Mouse (Mus musculus): ENCODE results near the gene Thrb. TPM values are rescaled to one million over a fixed set of nuclear protein-coding genes. Genes with fewer than 3 reads are reported as not detected.

Gene Thrb
- polyA plus RNA-seq, 1 experiment from 2014 or later, result 4.7 TPM

DNA sequence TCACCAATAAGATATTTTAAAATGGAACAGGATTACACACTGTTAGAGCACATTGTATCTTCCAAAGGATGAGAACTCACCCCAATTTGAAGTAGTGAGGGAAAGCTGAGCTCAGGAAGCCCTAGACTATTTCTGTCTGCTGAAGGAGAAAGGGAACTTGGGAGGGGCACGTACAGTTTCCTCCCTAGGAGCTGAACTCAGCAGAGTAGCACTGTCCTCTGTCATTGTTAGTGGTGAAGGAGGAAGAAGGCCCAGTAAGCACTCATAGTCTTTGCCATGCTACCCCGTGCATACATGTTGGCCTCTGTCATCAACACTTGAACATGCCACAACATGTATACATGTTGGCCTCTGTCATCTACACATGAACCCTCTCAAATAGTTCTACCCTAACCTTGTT is 294.0 kb downstream of the Thrb start:
- Histone ChIP-seq H3K4me1 (ENCODE audit: control insufficient read depth, insufficient read depth, low read length) (no peaks in the 10 kb centered on the region), H3K36me3 (ENCODE audit: control insufficient read depth, insufficient read depth, low read length) (no peaks in the 10 kb centered on the region), H3K9me3 (replicated peaks; ENCODE audit: control insufficient read depth, low read length) (no peaks in the 10 kb centered on the region), H3K4me3 (replicated peaks; ENCODE audit: low read length) (no peak overlapping the region), H3K27ac (ENCODE audit: low read length) (no peak overlapping the region), H3K27me3 (ENCODE audit: control insufficient read depth, insufficient read depth, low read length) (no peaks in the 10 kb centered on the region), H3K9ac (ENCODE audit: low read length) (no peak overlapping the region), H3K4me2 (ENCODE audit: low read depth, low read length) (no peak overlapping the region)
- no peak for ATAC-seq (ENCODE audit: insufficient read depth, low FRiP score)
- 62% methylated on average over 2 of the region's 2 CpGs for WGBS

DNA sequence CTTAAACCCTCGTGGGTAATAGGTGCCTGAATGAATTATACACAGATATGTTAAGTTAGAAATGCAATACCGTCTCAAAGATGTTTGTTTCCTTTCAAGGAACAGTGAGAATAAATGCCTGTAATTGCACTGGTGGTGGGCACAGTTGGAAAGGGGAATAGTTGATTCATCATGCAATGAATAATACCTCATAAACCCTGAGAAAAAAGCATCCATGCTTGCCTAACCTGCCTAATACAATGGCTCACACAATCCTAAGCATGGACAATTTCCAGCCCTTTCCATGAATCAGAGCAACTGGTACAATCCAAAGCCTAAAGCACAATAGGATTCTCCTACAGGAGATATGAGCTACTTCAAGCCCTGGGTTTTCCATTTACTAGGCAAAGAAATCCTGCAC is 299.8 kb downstream of the Thrb start:
- Histone ChIP-seq H3K4me2 (ENCODE audit: low read depth, low read length) (no peak overlapping the region), H3K4me1 (ENCODE audit: control insufficient read depth, insufficient read depth, low read length) (no peaks in the 10 kb centered on the region), H3K27me3 (ENCODE audit: control insufficient read depth, insufficient read depth, low read length) (no peaks in the 10 kb centered on the region), H3K27ac (ENCODE audit: low read length) (no peak overlapping the region), H3K9ac (ENCODE audit: low read length) (no peak overlapping the region), H3K9me3 (replicated peaks; ENCODE audit: control insufficient read depth, low read length) (no peaks in the 10 kb centered on the region), H3K36me3 (ENCODE audit: control insufficient read depth, insufficient read depth, low read length) (no peaks in the 10 kb centered on the region), H3K4me3 (replicated peaks; ENCODE audit: low read length) (no peak overlapping the region)
- ATAC-seq (ENCODE audit: insufficient read depth, low FRiP score), result no peak
- WGBS, result 45% methylated on average over 2 of the region's 2 CpGs

DNA sequence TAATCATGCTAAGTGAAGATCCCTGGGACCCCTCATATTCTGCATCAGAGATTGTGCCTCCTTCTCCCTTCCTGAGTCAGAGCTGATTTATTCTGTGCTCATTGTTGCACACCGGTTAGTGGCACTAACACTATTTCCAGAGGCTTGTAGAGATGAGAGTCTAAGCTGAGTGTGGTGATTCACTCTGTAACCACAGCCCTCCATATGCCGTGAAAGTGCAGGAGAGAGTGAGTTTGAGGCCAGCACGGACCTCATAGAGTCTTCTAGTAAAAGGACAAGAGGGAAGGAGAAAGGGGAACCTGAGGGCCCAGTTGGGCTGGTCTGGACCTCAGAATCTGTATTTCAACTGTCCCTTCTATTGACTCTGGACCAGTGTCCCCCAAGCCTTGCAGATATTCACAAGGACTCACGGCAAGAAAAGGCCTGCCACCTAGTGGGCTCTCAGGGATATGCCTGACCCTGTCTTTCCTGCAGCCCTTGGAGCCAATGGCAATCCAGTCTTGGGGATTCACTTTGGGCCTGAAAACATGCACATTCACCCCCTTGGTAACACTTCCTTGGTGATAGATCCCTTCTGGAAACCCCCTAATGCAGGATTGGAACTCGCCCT is 307.2 kb downstream of the Thrb start:
- Histone ChIP-seq H3K9me3 (replicated peaks; ENCODE audit: control insufficient read depth, low read length) (no peaks in the 10 kb centered on the region), H3K4me2 (ENCODE audit: low read depth, low read length) (no peak overlapping the region), H3K27me3 (ENCODE audit: control insufficient read depth, insufficient read depth, low read length) (no peaks in the 10 kb centered on the region), H3K4me1 (ENCODE audit: control insufficient read depth, insufficient read depth, low read length) (no peaks in the 10 kb centered on the region), H3K36me3 (ENCODE audit: control insufficient read depth, insufficient read depth, low read length) (no peaks in the 10 kb centered on the region), H3K27ac (ENCODE audit: low read length) (no peak overlapping the region), H3K9ac (ENCODE audit: low read length) (no peak overlapping the region), H3K4me3 (replicated peaks; ENCODE audit: low read length) (no peak overlapping the region)
- WGBS, result 37% methylated on average over 5 of the region's 5 CpGs
- ATAC-seq (ENCODE audit: insufficient read depth, low FRiP score), result no peak

DNA sequence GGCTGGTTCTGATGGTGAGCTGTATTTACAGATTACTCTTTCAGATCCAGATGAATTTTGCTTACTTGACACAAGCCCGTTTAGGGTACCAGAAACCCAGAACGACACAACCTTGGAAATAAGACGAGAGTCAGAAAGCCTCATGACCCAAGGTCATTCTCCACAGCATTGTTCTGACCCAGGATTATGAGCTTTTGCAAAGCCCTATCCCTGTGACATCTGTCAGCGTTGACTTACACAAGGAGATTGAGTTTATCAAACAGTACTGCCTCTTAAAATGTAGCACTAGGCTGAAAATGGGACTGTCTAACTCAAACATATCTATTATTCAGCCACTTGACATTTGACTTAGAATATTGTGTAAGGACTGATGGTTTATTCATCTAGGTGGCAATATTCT is 312.1 kb downstream of the Thrb start:
- Histone ChIP-seq H3K9me3 (replicated peaks; ENCODE audit: control insufficient read depth, low read length) (no peaks in the 10 kb centered on the region), H3K27ac (ENCODE audit: low read length) (no peak overlapping the region), H3K36me3 (ENCODE audit: control insufficient read depth, insufficient read depth, low read length) (no peaks in the 10 kb centered on the region), H3K27me3 (ENCODE audit: control insufficient read depth, insufficient read depth, low read length) (no peaks in the 10 kb centered on the region), H3K4me3 (replicated peaks; ENCODE audit: low read length) (no peak overlapping the region), H3K9ac (ENCODE audit: low read length) (no peak overlapping the region), H3K4me1 (ENCODE audit: control insufficient read depth, insufficient read depth, low read length) (no peaks in the 10 kb centered on the region), H3K4me2 (ENCODE audit: low read depth, low read length) (no peak overlapping the region)
- 73% methylated on average over 4 of the region's 4 CpGs for WGBS
- ATAC-seq (ENCODE audit: insufficient read depth, low FRiP score), result no peak

DNA sequence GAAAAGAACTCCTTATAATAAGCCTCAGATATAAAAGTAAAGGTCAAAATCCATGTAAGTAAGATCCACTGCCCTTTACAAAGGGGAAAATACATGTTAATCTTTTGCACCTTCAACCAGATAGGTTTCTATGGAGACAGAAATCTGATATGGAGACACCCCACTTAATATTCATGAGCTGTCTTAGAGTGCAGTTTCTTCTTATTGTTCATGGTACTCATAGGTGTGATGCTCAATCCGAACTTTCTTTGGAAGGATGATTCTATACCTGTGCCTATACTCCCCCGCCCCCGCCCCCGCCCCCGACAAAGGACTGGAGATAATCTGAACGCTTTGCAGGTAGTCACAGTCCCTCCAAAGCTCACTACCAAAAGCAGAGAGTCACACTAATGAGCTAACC is 312.6 kb downstream of the Thrb start:
- Histone ChIP-seq H3K27ac (ENCODE audit: low read length) (no peak overlapping the region), H3K36me3 (ENCODE audit: control insufficient read depth, insufficient read depth, low read length) (no peaks in the 10 kb centered on the region), H3K4me2 (ENCODE audit: low read depth, low read length) (no peak overlapping the region), H3K9ac (ENCODE audit: low read length) (no peak overlapping the region), H3K4me1 (ENCODE audit: control insufficient read depth, insufficient read depth, low read length) (no peaks in the 10 kb centered on the region), H3K27me3 (ENCODE audit: control insufficient read depth, insufficient read depth, low read length) (no peaks in the 10 kb centered on the region), H3K9me3 (replicated peaks; ENCODE audit: control insufficient read depth, low read length) (no peaks in the 10 kb centered on the region), H3K4me3 (replicated peaks; ENCODE audit: low read length) (no peak overlapping the region)
- ATAC-seq (ENCODE audit: insufficient read depth, low FRiP score), result no peak
- 79% methylated on average over 6 of the region's 6 CpGs for WGBS

DNA sequence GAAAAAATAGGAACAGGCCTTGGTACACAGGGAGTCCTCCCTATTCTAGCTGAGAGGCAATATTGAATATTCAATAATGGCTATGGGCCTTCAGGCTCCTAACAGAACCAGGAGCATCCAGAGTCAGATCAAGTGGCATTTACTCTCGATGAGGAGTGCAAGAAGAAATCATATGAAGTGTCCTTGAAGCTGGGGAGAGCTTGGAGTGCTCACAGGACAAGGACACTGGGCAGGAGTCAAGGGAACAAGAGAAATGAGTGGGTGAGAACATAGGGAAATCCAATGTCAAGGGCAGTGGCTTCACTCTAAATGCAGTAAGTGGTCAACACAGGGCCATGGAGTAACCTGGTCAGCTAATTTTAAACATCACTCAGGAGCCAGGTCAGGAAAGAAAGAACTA is 315.7 kb downstream of the Thrb start:
- H3K36me3 ChIP-seq (ENCODE audit: control insufficient read depth, insufficient read depth, low read length), result no peaks in the 10 kb centered on the region
- no peak overlapping the region for H3K27ac ChIP-seq (ENCODE audit: low read length)
- no peaks in the 10 kb centered on the region for H3K9me3 ChIP-seq (replicated peaks; ENCODE audit: control insufficient read depth, low read length)
- H3K9ac ChIP-seq (ENCODE audit: low read length), result no peak overlapping the region
- no peaks in the 10 kb centered on the region for H3K4me1 ChIP-seq (ENCODE audit: control insufficient read depth, insufficient read depth, low read length)
- H3K27me3 ChIP-seq (ENCODE audit: control insufficient read depth, insufficient read depth, low read length), result no peaks in the 10 kb centered on the region
- H3K4me2 ChIP-seq (ENCODE audit: low read depth, low read length), result no peak overlapping the region
- WGBS, result 65% methylated on average over 1 of the region's 1 CpGs
- no peak overlapping the region for H3K4me3 ChIP-seq (replicated peaks; ENCODE audit: low read length)
- ATAC-seq (ENCODE audit: insufficient read depth, low FRiP score), result no peak

DNA sequence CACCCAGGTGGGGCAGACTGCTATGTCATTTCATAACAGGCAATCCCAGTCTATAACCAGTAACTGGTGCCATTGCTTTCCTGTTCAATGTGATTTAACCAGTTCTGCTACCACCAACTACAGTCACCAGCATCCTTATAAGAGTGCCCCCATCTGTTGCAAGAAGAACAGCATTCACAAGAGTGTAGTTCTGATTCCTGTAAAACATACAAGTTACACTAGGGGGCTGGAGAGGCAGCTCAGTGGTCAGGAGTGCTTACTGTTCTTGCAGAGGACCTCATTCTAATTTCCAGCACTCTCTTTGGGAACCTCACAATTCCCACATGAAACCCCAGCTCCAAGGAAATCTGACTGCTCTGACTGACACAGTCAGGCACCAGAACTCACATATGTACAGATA is 318.2 kb downstream of the Thrb start:
- Histone ChIP-seq H3K4me1 (ENCODE audit: control insufficient read depth, insufficient read depth, low read length) (no peaks in the 10 kb centered on the region), H3K4me2 (ENCODE audit: low read depth, low read length) (no peak overlapping the region), H3K9me3 (replicated peaks; ENCODE audit: control insufficient read depth, low read length) (no peaks in the 10 kb centered on the region), H3K4me3 (replicated peaks; ENCODE audit: low read length) (no peak overlapping the region), H3K36me3 (ENCODE audit: control insufficient read depth, insufficient read depth, low read length) (no peaks in the 10 kb centered on the region), H3K27ac (ENCODE audit: low read length) (no peak overlapping the region), H3K27me3 (ENCODE audit: control insufficient read depth, insufficient read depth, low read length) (no peaks in the 10 kb centered on the region), H3K9ac (ENCODE audit: low read length) (no peak overlapping the region)
- ATAC-seq (ENCODE audit: insufficient read depth, low FRiP score), result no peak

DNA sequence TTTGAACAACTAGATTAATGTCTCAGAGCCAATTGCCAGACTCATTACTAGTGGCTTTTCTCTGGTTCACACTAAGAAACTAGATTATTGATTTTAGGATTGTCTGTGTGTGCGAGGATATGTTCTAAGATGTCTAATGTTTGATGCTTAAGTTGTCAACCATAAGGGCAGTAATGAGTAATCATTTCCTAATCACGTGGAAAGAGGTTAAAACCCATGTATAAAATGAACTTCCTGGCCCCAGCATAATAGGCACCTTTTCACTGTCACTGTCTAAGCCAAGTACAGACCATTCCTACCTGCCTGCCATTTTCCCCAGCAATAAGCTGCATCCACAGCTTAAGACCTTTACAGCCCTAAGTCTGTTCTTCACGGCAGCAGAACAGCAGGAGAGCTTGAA is 321.2 kb downstream of the Thrb start:
- no peaks in the 10 kb centered on the region for H3K9me3 ChIP-seq (replicated peaks; ENCODE audit: control insufficient read depth, low read length)
- H3K9ac ChIP-seq (ENCODE audit: low read length), result no peak overlapping the region
- H3K4me3 ChIP-seq (replicated peaks; ENCODE audit: low read length), result no peak overlapping the region
- H3K36me3 ChIP-seq (ENCODE audit: control insufficient read depth, insufficient read depth, low read length), result no peaks in the 10 kb centered on the region
- no peak for ATAC-seq (ENCODE audit: insufficient read depth, low FRiP score)
- H3K27me3 ChIP-seq (ENCODE audit: control insufficient read depth, insufficient read depth, low read length), result no peaks in the 10 kb centered on the region
- H3K27ac ChIP-seq (ENCODE audit: low read length), result no peak overlapping the region
- H3K4me2 ChIP-seq (ENCODE audit: low read depth, low read length), result no peak overlapping the region
- 58% methylated on average over 3 of the region's 3 CpGs for WGBS
- no peaks in the 10 kb centered on the region for H3K4me1 ChIP-seq (ENCODE audit: control insufficient read depth, insufficient read depth, low read length)

DNA sequence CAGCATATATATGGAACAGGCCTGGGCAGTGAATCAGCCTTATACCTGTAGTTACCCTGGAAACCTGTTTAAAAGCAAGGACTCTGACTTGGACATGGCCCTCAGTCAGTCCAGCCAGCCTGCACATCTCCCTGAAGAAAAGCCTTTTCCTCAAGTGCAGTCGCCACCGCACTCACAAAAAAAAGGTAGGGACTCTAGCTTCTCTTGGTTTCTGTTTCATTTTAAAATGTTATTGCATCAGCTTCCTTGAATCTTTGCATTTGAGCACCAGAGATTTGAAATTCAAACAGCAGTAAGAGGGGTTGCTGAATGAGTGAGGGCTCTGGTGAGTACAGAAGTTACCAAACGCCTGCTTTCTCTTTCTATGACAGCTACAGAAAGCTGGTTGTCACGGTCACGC is 322.0 kb downstream of the Thrb start:
- H3K9ac ChIP-seq (ENCODE audit: low read length), result no peak overlapping the region
- H3K4me2 ChIP-seq (ENCODE audit: low read depth, low read length), result no peak overlapping the region
- 86% methylated on average over 5 of the region's 5 CpGs for WGBS
- no peaks in the 10 kb centered on the region for H3K4me1 ChIP-seq (ENCODE audit: control insufficient read depth, insufficient read depth, low read length)
- H3K27me3 ChIP-seq (ENCODE audit: control insufficient read depth, insufficient read depth, low read length), result no peaks in the 10 kb centered on the region
- no peaks in the 10 kb centered on the region for H3K36me3 ChIP-seq (ENCODE audit: control insufficient read depth, insufficient read depth, low read length)
- no peak overlapping the region for H3K4me3 ChIP-seq (replicated peaks; ENCODE audit: low read length)
- ATAC-seq (ENCODE audit: insufficient read depth, low FRiP score), result no peak
- no peaks in the 10 kb centered on the region for H3K9me3 ChIP-seq (replicated peaks; ENCODE audit: control insufficient read depth, low read length)
- no peak overlapping the region for H3K27ac ChIP-seq (ENCODE audit: low read length)

DNA sequence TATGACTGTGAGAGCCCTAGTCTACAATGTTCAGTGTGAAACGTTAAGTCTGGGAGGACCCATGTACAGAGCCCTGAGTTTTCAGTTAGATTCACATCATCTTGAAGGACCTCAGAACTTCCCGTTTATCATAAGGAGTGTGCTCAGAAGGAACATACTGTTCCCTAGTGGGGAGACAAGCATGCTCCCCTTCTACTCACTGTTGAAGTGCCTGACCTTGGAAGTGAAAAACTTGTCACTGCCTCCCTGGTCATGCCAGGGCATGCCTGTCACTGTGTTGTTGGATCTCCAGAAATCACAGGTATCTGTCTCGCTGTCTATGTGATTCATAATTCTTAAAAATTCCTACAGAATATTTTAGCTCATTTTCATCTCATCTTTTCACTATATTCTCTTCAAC is 323.3 kb downstream of the Thrb start:
- no peak overlapping the region for H3K9ac ChIP-seq (ENCODE audit: low read length)
- H3K9me3 ChIP-seq (replicated peaks; ENCODE audit: control insufficient read depth, low read length), result no peaks in the 10 kb centered on the region
- WGBS, result 66% methylated on average over 3 of the region's 3 CpGs
- ATAC-seq (ENCODE audit: insufficient read depth, low FRiP score), result no peak
- H3K4me2 ChIP-seq (ENCODE audit: low read depth, low read length), result no peak overlapping the region
- no peaks in the 10 kb centered on the region for H3K27me3 ChIP-seq (ENCODE audit: control insufficient read depth, insufficient read depth, low read length)
- no peaks in the 10 kb centered on the region for H3K36me3 ChIP-seq (ENCODE audit: control insufficient read depth, insufficient read depth, low read length)
- no peaks in the 10 kb centered on the region for H3K4me1 ChIP-seq (ENCODE audit: control insufficient read depth, insufficient read depth, low read length)
- H3K27ac ChIP-seq (ENCODE audit: low read length), result no peak overlapping the region
- no peak overlapping the region for H3K4me3 ChIP-seq (replicated peaks; ENCODE audit: low read length)

Measured in stomach, embryonic 16.5 days (tissue).